Mouse (Mus musculus): ENCODE measurements around the gene Gm21425.
"Not testable (repeated sequence)": the region's sequence is repeated elsewhere in the genome, so short reads cannot be mapped to it uniquely, and the experiment has no call there.

Gene Gm21425

DNA sequence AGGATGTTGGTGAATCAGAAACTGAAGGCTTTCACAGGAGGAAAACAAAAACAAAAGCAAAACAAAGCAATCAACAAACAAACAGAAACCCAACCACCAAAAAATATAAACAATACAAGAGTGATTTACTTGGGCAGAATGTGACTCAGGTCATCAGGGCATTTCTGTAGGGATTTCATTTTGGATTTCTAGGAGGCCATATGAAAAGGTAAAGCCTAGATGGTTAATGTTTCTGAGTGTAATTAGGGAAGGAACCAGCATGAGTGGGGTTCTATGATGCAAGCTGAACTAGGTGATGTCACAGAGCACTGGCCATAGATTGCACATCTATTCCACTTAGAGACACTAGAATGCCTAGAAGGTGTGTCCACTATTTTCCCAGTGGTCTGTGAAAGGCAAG, at the start of gene Gm21425:
Gene Gm21425 (plus strand): TSS at position 301 of the 400 bp plus-strand sequence.
- DNase-seq: not testable (repeated sequence)

DNA sequence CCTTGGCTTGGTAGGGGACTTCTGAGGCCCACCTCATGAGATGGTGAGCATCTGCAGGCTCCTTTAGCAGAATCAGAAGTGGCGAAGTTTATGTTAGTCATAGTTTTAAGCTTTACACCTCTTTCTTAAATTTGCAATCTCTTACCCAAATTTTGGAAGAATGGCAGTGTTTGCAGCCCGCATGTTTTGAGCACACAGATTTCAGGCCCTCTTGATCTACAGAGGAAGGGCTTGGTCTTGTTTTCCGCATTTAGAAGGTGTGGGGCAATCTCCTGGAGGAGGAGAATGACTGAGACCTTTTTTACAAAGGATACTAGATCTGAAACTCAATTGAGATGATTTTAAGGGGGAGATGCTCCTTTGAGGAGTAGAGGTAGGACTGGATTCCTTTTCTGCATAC, 28.4 kb upstream of the Gm21425 start, which contains the start of gene Gm21891:
Gene Gm21891 (minus strand): TSS at position 101 of the 400 bp plus-strand sequence.
- DNase-seq: not testable (repeated sequence)

All from lung, adult 18-20 months (tissue).